Mouse (Mus musculus) E14TG2a.4 (cell line): ENCODE results near the gene Nucks1.

ENCODE experiments used
- H3K27me3 ChIP-seq: 2 replicates; pipeline ENCODE4 v1.6.1; 2014; ENCODE audit warnings: low read length, control low read depth; ENCODE audit not compliant: insufficient read depth
- H3K36me3 ChIP-seq: 2 replicates; pipeline ENCODE4 v1.6.1; 2014; ENCODE audit warnings: low read length, control low read depth; ENCODE audit not compliant: insufficient read depth
- H3K4me1 ChIP-seq: replicated peaks from 2 replicates; pipeline ENCODE4 v1.6.1; 2014; ENCODE audit warnings: low read depth, low read length, control low read depth
- H3K4me3 ChIP-seq: replicated peaks from 2 replicates; pipeline ENCODE4 v1.5.1; 2014; ENCODE audit warnings: mild to moderate bottlenecking, low read length
- H3K9me3 ChIP-seq: 2 replicates; pipeline ENCODE4 v1.6.1; 2014; ENCODE audit warnings: low read length, control low read depth
- CTCF ChIP-seq: conservative IDR thresholded peaks from 2 replicates; pipeline ENCODE4 v1.5.1; 2014; ENCODE audit warnings: low read length
- NANOG ChIP-seq: IDR thresholded peaks from 2 replicates; pipeline ENCODE4 v1.6.1; 2014; ENCODE audit warnings: borderline replicate concordance, low read length, mixed read lengths
- POU5F1 ChIP-seq: IDR thresholded peaks from 2 replicates; pipeline ENCODE4 v1.6.1; 2014; ENCODE audit warnings: low read length, borderline replicate concordance

Gene Nucks1

GRCm38 (mm10) chr1:131940711-131941244 lies 30.4 kb downstream of the Nucks1 start:
- H3K36me3 ChIP-seq: peaks cover 45% of the 10 kb centered on the region
- no peaks in the 10 kb centered on the region for H3K9me3 ChIP-seq
- no peak overlapping the region for H3K4me3 ChIP-seq
- H3K27me3 ChIP-seq: no peaks in the 10 kb centered on the region
- TF ChIP-seq NANOG (no peak), CTCF (no peak), POU5F1 (no peak)
- H3K4me1 ChIP-seq: peaks cover 58% of the 10 kb centered on the region

GRCm38 (mm10) chr1:131941501-131941900 lies 31.2 kb downstream of the Nucks1 start:
- TF ChIP-seq CTCF: no peak
- Histone ChIP-seq H3K36me3 (peaks cover 38% of the 10 kb centered on the region), H3K4me1 (peaks cover 64% of the 10 kb centered on the region), H3K9me3 (no peaks in the 10 kb centered on the region), H3K27me3 (no peaks in the 10 kb centered on the region), H3K4me3 (no peak overlapping the region)

GRCm38 (mm10) chr1:131942621-131943590 lies 32.6 kb downstream of the Nucks1 start:
- peaks cover 57% of the 10 kb centered on the region for H3K4me1 ChIP-seq
- H3K4me3 ChIP-seq: no peak overlapping the region
- H3K27me3 ChIP-seq: peaks cover 2% of the 10 kb centered on the region; the same call in 1 of the 2 replicates
- H3K36me3 ChIP-seq: peaks cover 24% of the 10 kb centered on the region
- no peak for TF ChIP-seq NANOG
- TF ChIP-seq POU5F1: no peak
- TF ChIP-seq CTCF: no peak
- no peaks in the 10 kb centered on the region for H3K9me3 ChIP-seq

- no peak overlapping the region for H3K4me3 ChIP-seq
- H3K27me3 ChIP-seq: peaks cover 5% of the 10 kb centered on the region; the same call in 1 of the 2 replicates
- H3K4me1 ChIP-seq: peaks cover 42% of the 10 kb centered on the region
- peaks cover 5% of the 10 kb centered on the region; the same call in 1 of the 2 replicates for H3K36me3 ChIP-seq
- H3K9me3 ChIP-seq: no peaks in the 10 kb centered on the region
- no peak for TF ChIP-seq POU5F1
- no peak for TF ChIP-seq CTCF
- no peak for TF ChIP-seq NANOG
These were observed 35.5 kb downstream of the Nucks1 start for GRCm38 (mm10) chr1:131945674-131946440.

- peaks cover 5% of the 10 kb centered on the region; the same call in 1 of the 2 replicates for H3K27me3 ChIP-seq
- H3K36me3 ChIP-seq: no peaks in the 10 kb centered on the region; the same call in 1 of the 2 replicates
- H3K4me1 ChIP-seq: peaks cover 34% of the 10 kb centered on the region
- no peak overlapping the region for H3K4me3 ChIP-seq
- no peak for TF ChIP-seq CTCF
- no peak for TF ChIP-seq POU5F1
- no peak for TF ChIP-seq NANOG
- H3K9me3 ChIP-seq: no peaks in the 10 kb centered on the region
These were observed 36.3 kb downstream of the Nucks1 start for GRCm38 (mm10) chr1:131946462-131947215.

- peaks cover 11% of the 10 kb centered on the region for H3K27me3 ChIP-seq
- H3K4me3 ChIP-seq: no peak overlapping the region
- peaks cover 28% of the 10 kb centered on the region for H3K4me1 ChIP-seq
- TF ChIP-seq NANOG (no peak), CTCF (no peak), POU5F1 (no peak)
- no peaks in the 10 kb centered on the region for H3K9me3 ChIP-seq
- H3K36me3 ChIP-seq: no peaks in the 10 kb centered on the region
These were observed 37.7 kb downstream of the Nucks1 start for GRCm38 (mm10) chr1:131947997-131948525.

- peaks cover 4% of the 10 kb centered on the region; the same call in 1 of the 2 replicates for H3K9me3 ChIP-seq
- TF ChIP-seq POU5F1: no peak
- TF ChIP-seq CTCF: no peak
- no peak for TF ChIP-seq NANOG
- H3K27me3 ChIP-seq: peaks cover 55% of the 10 kb centered on the region
- no peaks in the 10 kb centered on the region for H3K36me3 ChIP-seq
- H3K4me1 ChIP-seq: peaks cover 4% of the 10 kb centered on the region; the same call in 1 of the 2 replicates
- no peak overlapping the region for H3K4me3 ChIP-seq
These were observed 44.0 kb downstream of the Nucks1 start for GRCm38 (mm10) chr1:131954242-131954865.
